Mouse (Mus musculus): ENCODE measurements around the gene Nfkbiz. TPM values are rescaled to one million over a fixed set of nuclear protein-coding genes. Genes with fewer than 3 reads are reported as not detected.
"Not testable (repeated sequence)": the region's sequence is repeated elsewhere in the genome, so short reads cannot be mapped to it uniquely, and the experiment has no call there.

Nfkbiz gene
- 1 to 10 TPM; 6.1 to 6.5 TPM for total RNA-seq (2021)

GRCm38 (mm10) chr16:55838510-55839474 is at the start of gene Nfkbiz:
TSS of gene Nfkbiz (minus strand) at chr16:55838899.
- peak; percentile 81 to 83 for DNase-seq

- DNase-seq: no peak
These were observed 49.3 kb upstream of the Nfkbiz start for GRCm38 (mm10) chr16:55887814-55888583.

- no peak for DNase-seq
These were observed 45.5 kb upstream of the Nfkbiz start for GRCm38 (mm10) chr16:55884246-55884645.

GRCm38 (mm10) chr16:55876025-55876424 is 37.3 kb upstream of the Nfkbiz start:
- DNase-seq: no peak

GRCm38 (mm10) chr16:55863832-55864231 is 25.1 kb upstream of the Nfkbiz start:
- DNase-seq: no peak

- peak; percentile 56 to 61 for DNase-seq
These were observed 24.6 kb upstream of the Nfkbiz start for GRCm38 (mm10) chr16:55863149-55863815.

- no peak for DNase-seq
These were observed 22.4 kb upstream of the Nfkbiz start for GRCm38 (mm10) chr16:55861104-55861503.

GRCm38 (mm10) chr16:55859421-55859820 is 20.7 kb upstream of the Nfkbiz start:
- not testable (repeated sequence) for DNase-seq

- peak; percentile 49 to 59 for DNase-seq
These were observed 19.8 kb upstream of the Nfkbiz start for GRCm38 (mm10) chr16:55858465-55858864.

GRCm38 (mm10) chr16:55852943-55853727 is 14.4 kb upstream of the Nfkbiz start:
- peak; percentile 54 to 56 for DNase-seq

- DNase-seq: no peak
These were observed 13.8 kb upstream of the Nfkbiz start for GRCm38 (mm10) chr16:55852515-55852914.

- DNase-seq: no peak
These were observed 11.8 kb upstream of the Nfkbiz start for GRCm38 (mm10) chr16:55850485-55850884.

GRCm38 (mm10) chr16:55847679-55848078 is 9.0 kb upstream of the Nfkbiz start:
- DNase-seq: no peak

GRCm38 (mm10) chr16:55844847-55845246 is 6.1 kb upstream of the Nfkbiz start:
- no peak for DNase-seq

GRCm38 (mm10) chr16:55843919-55844318 is 5.2 kb upstream of the Nfkbiz start:
- no peak for DNase-seq

GRCm38 (mm10) chr16:55843134-55843533 is 4.4 kb upstream of the Nfkbiz start:
- DNase-seq: no peak

GRCm38 (mm10) chr16:55841506-55841905 is 2.8 kb upstream of the Nfkbiz start:
- no peak for DNase-seq

GRCm38 (mm10) chr16:55838129-55838509 is 580 bp downstream of the Nfkbiz start:
- no peak for DNase-seq

- not testable (repeated sequence) for DNase-seq
These were observed 1.0 kb downstream of the Nfkbiz start for GRCm38 (mm10) chr16:55837653-55838052.

- no peak for DNase-seq
These were observed 1.5 kb downstream of the Nfkbiz start for GRCm38 (mm10) chr16:55837168-55837567.

- DNase-seq: no peak
These were observed 2.9 kb downstream of the Nfkbiz start for GRCm38 (mm10) chr16:55835798-55836197.

- DNase-seq: no peak
These were observed 6.1 kb downstream of the Nfkbiz start for GRCm38 (mm10) chr16:55832617-55833016.
